Mouse (Mus musculus) ovary, adult 18-20 months (tissue): ENCODE measurements at regions not wholly inside any gene's neighbourhood (a gene's known extent, or its start where the extent isn't known, plus 50 kb on each side); places are given as distances from the start of the nearest gene placed in this dataset.

Experiments used
- DNase-seq: peaks from one replicate; pipeline ENCODE4 v3.0.0; 2022; ENCODE audit warnings: low spot score, mixed read lengths

- DNase-seq: no peak
Observed at GRCm38 (mm10) chr15:62284606-62285531, 1362.1 kb upstream of the A1bg start.

- DNase-seq: no peak
Observed at GRCm38 (mm10) chr15:62283661-62284429, 1361.0 kb upstream of the A1bg start.

- no peak for DNase-seq
Observed at GRCm38 (mm10) chr15:62282646-62283045, 1359.8 kb upstream of the A1bg start.

- no peak for DNase-seq
Observed at GRCm38 (mm10) chr15:62282116-62282515, 1359.3 kb upstream of the A1bg start.

- DNase-seq: no peak
Observed at GRCm38 (mm10) chr15:62279526-62279925, 1356.7 kb upstream of the A1bg start.

DNA sequence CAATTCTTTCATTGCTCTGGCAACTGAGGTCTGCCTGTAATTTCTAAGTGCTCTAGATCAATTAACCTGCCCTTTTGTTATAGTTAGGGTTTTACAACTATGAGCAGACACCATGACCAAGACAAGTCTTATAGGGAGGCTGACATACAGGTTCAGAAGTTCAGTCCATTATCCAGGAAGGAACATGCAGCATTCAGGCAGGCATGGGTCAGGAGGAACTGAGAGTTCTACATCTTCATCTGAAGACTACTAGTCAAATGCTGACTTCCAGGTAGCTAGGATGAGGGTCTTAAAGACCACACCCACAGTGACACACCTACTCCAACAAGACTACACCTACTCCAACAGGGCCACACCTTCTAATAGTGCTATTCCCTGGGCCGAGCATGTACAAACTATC is 1352.0 kb upstream of the A1bg start:
- DNase-seq: no peak

GRCm38 (mm10) chr15:62273855-62274488 is 1351.2 kb upstream of the A1bg start:
- no peak for DNase-seq

DNA sequence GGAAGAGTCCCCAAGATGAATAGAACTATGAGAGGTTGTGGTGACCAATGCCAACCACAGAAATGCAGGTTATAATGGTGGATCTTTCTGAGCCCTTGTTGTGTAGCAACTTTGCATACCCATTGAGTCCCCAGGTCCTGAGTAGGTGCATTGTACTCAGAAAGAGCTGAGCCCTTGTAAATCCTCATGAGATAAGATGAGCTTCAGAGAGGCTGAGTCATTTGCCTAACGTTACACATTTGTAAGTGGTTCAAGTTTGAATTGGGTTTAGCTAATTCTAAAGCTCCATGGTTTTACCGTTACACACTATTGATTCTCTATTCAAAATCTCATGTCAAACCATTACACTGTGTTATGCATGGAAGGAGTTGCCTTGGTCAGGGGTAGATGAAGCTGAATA is 1349.9 kb upstream of the A1bg start:
- DNase-seq: no peak

DNA sequence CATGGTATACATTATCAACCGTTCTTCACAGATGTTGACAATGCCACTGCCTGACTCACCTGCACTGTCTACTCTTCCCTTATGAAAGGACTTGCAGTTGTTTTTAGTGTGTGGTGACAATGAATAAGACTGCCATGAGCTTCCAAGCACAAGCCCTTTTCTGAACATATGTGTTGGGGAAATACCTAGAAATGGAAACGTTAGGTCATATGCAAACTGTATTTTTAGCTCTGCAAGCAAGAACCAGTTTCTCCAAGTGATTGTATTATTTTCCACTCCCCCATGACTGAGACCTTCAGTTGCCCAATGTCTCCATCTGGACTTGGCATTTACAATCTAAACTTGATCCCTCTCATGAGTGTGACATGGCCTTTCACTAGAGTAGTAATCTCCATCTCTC is 1348.6 kb upstream of the A1bg start:
- DNase-seq: no peak

GRCm38 (mm10) chr15:62268189-62268588 is 1345.4 kb upstream of the A1bg start:
- DNase-seq: no peak

DNA sequence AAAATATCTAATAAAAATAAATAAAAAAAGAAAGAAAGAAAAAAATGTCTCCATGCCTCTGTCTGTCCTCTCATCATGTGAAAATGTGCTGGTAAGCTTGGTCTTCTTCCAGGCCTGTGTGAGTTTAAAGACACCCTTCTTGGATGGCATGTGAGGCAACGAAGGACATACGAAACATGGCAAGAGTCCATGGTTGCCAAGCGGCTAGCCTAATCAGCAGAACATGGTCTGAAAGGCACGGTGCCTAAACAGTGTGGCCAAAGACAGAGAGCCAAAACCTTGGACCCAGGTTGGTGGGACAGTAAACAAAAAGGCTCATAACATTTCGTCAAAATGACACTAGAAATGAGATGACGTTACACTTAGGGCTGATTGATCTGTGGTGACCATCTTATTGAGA is 1344.7 kb upstream of the A1bg start:
- DNase-seq: no peak

GRCm38 (mm10) chr15:62266025-62266424 is 1343.2 kb upstream of the A1bg start:
- no peak for DNase-seq

GRCm38 (mm10) chr15:62265484-62265937 is 1342.7 kb upstream of the A1bg start:
- DNase-seq: no peak

DNA sequence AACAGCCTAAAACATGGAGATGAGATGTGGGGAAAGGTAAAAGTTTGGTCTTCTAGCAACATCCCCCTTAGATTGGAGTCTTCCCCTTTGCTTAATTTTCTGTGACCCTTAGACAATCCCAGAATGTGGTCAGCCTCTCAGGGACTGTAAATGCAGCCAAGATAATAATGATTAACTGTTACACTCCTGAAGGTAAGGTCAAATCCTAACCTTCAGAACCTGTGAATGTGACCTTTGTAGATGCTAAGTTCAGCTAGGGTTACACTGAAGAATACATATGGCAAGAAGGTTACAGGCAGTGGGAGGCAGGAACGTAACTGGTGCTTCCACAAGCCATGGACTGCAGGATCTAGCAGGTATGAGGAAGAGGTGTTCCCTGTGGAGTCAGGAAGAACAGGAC is 1342.2 kb upstream of the A1bg start:
- no peak for DNase-seq

- no peak for DNase-seq
Observed at GRCm38 (mm10) chr15:62264183-62264582, 1341.4 kb upstream of the A1bg start.

DNA sequence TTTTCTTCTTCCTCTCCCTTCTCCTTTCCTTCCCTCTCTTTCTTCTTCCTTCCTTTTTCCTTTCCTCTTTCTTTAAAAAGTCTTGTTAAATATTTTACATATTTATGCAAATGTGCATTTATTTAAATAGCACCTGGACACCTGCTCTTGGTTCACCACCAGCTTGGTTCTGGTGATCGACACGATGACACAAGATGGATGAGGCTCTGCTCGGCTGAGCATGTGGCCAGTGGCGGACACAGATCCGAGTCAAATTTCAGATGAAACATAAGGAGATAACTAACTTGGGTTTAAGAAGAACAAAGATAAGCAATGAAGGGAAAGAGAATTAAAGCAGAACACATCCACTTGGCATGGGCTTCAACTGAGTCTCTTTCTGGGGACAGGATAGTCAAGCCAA is 1339.7 kb upstream of the A1bg start:
- DNase-seq: no peak

- no peak for DNase-seq
Observed at GRCm38 (mm10) chr15:62261520-62261919, 1338.7 kb upstream of the A1bg start.

DNA sequence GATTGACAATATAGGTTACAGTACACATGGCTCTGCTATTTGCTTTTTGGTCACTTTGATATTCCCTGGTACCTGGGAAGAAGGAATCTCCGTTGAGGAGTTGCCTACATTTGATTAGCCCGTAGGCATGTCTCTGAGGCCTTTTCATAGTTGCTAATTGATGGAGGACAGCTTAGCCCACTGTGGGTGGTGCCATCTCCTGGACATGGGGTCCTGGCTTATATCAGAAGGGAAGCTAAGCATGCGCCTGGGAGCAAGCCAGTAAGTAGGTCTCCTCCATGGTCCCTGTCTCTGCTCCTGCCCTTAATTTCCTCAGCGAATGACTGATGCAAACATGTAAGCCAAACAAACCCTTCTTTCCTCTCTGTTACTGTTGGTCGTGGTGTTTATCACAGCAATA is 1335.8 kb upstream of the A1bg start:
- no peak for DNase-seq

- peak; percentile 54 for DNase-seq
Observed at GRCm38 (mm10) chr15:62257955-62258354, 1335.1 kb upstream of the A1bg start.

DNA sequence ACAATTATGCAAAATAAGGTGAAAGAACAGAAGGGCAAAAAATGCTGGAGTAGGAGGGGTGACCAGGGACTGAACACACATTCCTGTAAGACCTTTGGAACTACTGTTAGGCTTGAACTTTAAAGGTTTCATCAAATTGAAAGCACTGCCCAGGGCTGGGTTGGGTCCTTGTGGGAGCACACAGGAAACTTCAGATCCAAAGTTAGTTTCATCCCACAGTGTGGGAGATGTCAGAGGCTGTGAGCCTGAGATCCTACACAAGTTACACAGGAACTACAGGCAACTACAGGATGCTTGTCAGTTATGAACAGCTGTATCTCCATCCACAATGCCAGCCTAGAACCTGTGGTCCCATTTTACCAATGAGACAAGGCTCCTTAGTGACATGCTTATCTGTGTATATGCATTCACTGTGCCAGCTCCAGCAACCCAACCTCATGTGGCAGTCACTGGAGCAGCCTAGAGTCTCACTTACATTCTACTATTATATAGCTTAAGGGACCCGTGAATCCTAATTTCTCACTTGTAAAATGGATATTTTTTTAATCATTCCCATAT is 1334.4 kb upstream of the A1bg start:
- no peak for DNase-seq

- DNase-seq: peak; percentile 60
Observed at GRCm38 (mm10) chr15:62255571-62255970, 1332.8 kb upstream of the A1bg start.

DNA sequence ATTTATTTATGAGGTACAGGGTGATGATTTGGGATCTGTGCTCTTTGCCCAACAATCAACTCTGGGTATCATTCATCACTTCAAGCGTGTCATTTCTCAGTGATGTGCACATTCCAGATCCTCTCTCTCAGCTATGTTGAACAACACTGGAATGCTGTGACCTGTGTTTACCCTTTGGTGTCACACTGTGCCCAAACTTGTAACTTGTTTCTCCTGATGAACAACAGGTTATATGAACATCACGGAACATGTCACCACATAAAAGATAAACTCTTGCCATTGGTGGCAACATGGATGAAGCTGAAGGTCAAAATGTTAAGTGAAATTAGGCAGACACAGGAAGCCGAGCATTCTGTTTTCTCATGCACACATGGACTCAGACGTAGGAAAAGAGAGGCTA is 1330.9 kb upstream of the A1bg start:
- DNase-seq: no peak
